Mouse (Mus musculus): ENCODE measurements around the gene B3glct.

B3glct gene

GRCm38 (mm10) chr5:149748640-149749580 is 70.9 kb downstream of the B3glct start:
- CTCF ChIA-PET, result no interaction called here

- CTCF ChIA-PET, result no interaction called here
Observed at GRCm38 (mm10) chr5:149751861-149752260, 73.8 kb downstream of the B3glct start.

- CTCF ChIA-PET, result no interaction called here
Observed at GRCm38 (mm10) chr5:149753073-149753472, 75.0 kb downstream of the B3glct start.

- CTCF ChIA-PET, result no interaction called here
Observed at GRCm38 (mm10) chr5:149767116-149767515, 89.1 kb downstream of the B3glct start.

GRCm38 (mm10) chr5:149767651-149768301 is 89.7 kb downstream of the B3glct start:
- CTCF ChIA-PET, result no interaction called here

GRCm38 (mm10) chr5:149769666-149770065 is 91.6 kb downstream of the B3glct start:
- CTCF ChIA-PET, result no interaction called here

- CTCF ChIA-PET, result no interaction called here
Observed at GRCm38 (mm10) chr5:149776038-149776437, 98.0 kb downstream of the B3glct start.

- CTCF ChIA-PET, result no interaction called here
Observed at GRCm38 (mm10) chr5:149779740-149780139, 101.7 kb downstream of the B3glct start.

- CTCF ChIA-PET, result interaction anchor here (0.5 kb wide), 1 partner anchor 686 kb away, joined by 3 read pairs; no protein-coding TSS in a partner anchor
Observed at GRCm38 (mm10) chr5:149780411-149780810, 102.4 kb downstream of the B3glct start.

- CTCF ChIA-PET, result no interaction called here
Observed at GRCm38 (mm10) chr5:149790087-149790486, 112.1 kb downstream of the B3glct start.

GRCm38 (mm10) chr5:149810071-149810470 is 132.0 kb downstream of the B3glct start:
- CTCF ChIA-PET, result no interaction called here

GRCm38 (mm10) chr5:149811835-149812234 is 133.8 kb downstream of the B3glct start:
- CTCF ChIA-PET, result no interaction called here

All from spleen, embryonic (tissue).